ENCODE assay signal across 10 mouse cellular contexts in genomic region chr13:33084975-33085694, GRCm38 (mm10). TPM values are rescaled to one million over a fixed set of nuclear protein-coding genes. Genes with fewer than 3 reads are reported as not detected.
DNase-seq lines count a peak whose midpoint lies in the region; ATAC-seq and TF ChIP-seq lines count a peak whose summit lies in the region.
"Had no signal": no experiment of that assay in that cellular context is flagged by ENCODE, and none has a peak within 500 bp of the region (broad histone marks: within the 10 kb centered on the region; RNA-seq: fewer than 3 reads in every experiment).

No protein-coding gene starts in this region.

- H3K27ac ChIP-seq in lung, embryonic 14.5 days (ENCODE audit: low read depth): peak overlapping the region; percentile 16; the same call in 1 of the 2 replicates
- H3K27ac ChIP-seq in hindbrain, embryonic 16.5 days (ENCODE audit: low read depth, low read length): peak overlapping the region; percentile 69
- peak overlapping the region; percentile 72 for H3K27ac ChIP-seq in neural tube, embryonic 15.5 days (replicated peaks)

- H3K4me1 ChIP-seq in lung, embryonic 14.5 days (ENCODE audit: insufficient read depth): no peaks in the 10 kb centered on the region
- peaks cover 8% of the 10 kb centered on the region for H3K4me1 ChIP-seq in hindbrain, embryonic 16.5 days (ENCODE audit: control insufficient read depth, insufficient read depth, low read depth, low read length)
- H3K4me1 ChIP-seq in neural tube, embryonic 15.5 days: peaks cover 16% of the 10 kb centered on the region

- H3K27me3 ChIP-seq in lung, embryonic 14.5 days (ENCODE audit: insufficient read depth, low read length): no peaks in the 10 kb centered on the region
- no peaks in the 10 kb centered on the region for H3K27me3 ChIP-seq in hindbrain, embryonic 16.5 days (replicated peaks; ENCODE audit: control insufficient read depth, insufficient read depth, low read length)
- H3K27me3 ChIP-seq in neural tube, embryonic 15.5 days (replicated peaks): no peaks in the 10 kb centered on the region

- H3K9ac ChIP-seq in lung, embryonic 14.5 days: no peak overlapping the region
- no peak overlapping the region for H3K9ac ChIP-seq in hindbrain, embryonic 16.5 days (ENCODE audit: low read depth, low read length)
- no peak overlapping the region for H3K9ac ChIP-seq in neural tube, embryonic 15.5 days (replicated peaks)

- 40% methylated on average over 5 of the region's 5 CpGs for WGBS in lung, embryonic 14.5 days
- 41% methylated on average over 5 of the region's 5 CpGs for WGBS in hindbrain, embryonic 16.5 days
- WGBS in neural tube, embryonic 15.5 days: 62% methylated on average over 5 of the region's 5 CpGs

- TF ChIP-seq CTCF in lung, embryonic 14.5 days (IDR thresholded peaks at IDR 0.05; ENCODE audit: low read depth): no peak

- intact Hi-C loops in heart, postnatal 25 days (cut with DNase I): no loop called here

- H3K36me3 ChIP-seq in lung, embryonic 14.5 days (ENCODE audit: insufficient read depth): no peaks in the 10 kb centered on the region
- H3K36me3 ChIP-seq in hindbrain, embryonic 16.5 days (ENCODE audit: control insufficient read depth, insufficient read depth, low read length): no peaks in the 10 kb centered on the region
- H3K36me3 ChIP-seq in neural tube, embryonic 15.5 days: no peaks in the 10 kb centered on the region
- H3K36me3 ChIP-seq: G1E had no signal

- peak; percentile 55; the same call in 1 of the 2 replicates for ATAC-seq in lung, embryonic 14.5 days (ENCODE audit: insufficient read depth)
- peak; percentile 68 for ATAC-seq in hindbrain, embryonic 16.5 days
- ATAC-seq in neural tube, embryonic 15.5 days (ENCODE audit: low FRiP score): peak; percentile 55
- no peak for ATAC-seq in monocyte, adult 5-6 weeks (replicated peaks; ENCODE audit: insufficient number of reproducible peaks, low FRiP score, low TSS enrichment, poor library complexity, severe bottlenecking)

- H3K9me3 ChIP-seq in lung, embryonic 14.5 days (ENCODE audit: low read depth, low read length): no peaks in the 10 kb centered on the region
- H3K9me3 ChIP-seq in hindbrain, embryonic 16.5 days (ENCODE audit: control insufficient read depth, low read length): no peaks in the 10 kb centered on the region
- no peaks in the 10 kb centered on the region for H3K9me3 ChIP-seq in neural tube, embryonic 15.5 days (replicated peaks)

- no peak overlapping the region for H3K4me2 ChIP-seq in lung, embryonic 14.5 days
- peak overlapping the region; percentile 11; the same call in 1 of the 2 replicates for H3K4me2 ChIP-seq in hindbrain, embryonic 16.5 days (ENCODE audit: low read length)
- peak overlapping the region; percentile 9 for H3K4me2 ChIP-seq in neural tube, embryonic 15.5 days

- no peak overlapping the region for H3K4me3 ChIP-seq in lung, embryonic 14.5 days (ENCODE audit: low read depth, low read length)
- no peak overlapping the region for H3K4me3 ChIP-seq in hindbrain, embryonic 16.5 days (ENCODE audit: low read length)
- H3K4me3 ChIP-seq in neural tube, embryonic 15.5 days (replicated peaks): no peak overlapping the region

- peak; percentile 30 for DNase-seq in lung, embryonic 14.5 days
- no peak for DNase-seq in lung, postnatal 10 days
- peak; percentile 62 for DNase-seq in cerebellum, adult 9-11 months
- no peak for DNase-seq in heart, postnatal 25 days (ENCODE audit: low spot score)
- no peak for DNase-seq in urinary bladder, postnatal 14 days (ENCODE audit: low spot score)

RNA-seq across cellular contexts. Expression of gene Serpinb1b, which starts 6.8 kb away (rescaled TPM):
- polyA plus RNA-seq in lung, embryonic 14.5 days (2014; fragmentation: Nextera tagmentation; extraction: Ambion mirVana): 0.18 and 0.37 TPM in 2 replicates
- polyA plus RNA-seq in hindbrain, embryonic 16.5 days (2015; fragmentation: Nextera tagmentation; extraction: Ambion mirVana): 26.4 and 34.9 TPM in 2 replicates
- polyA plus RNA-seq in neural tube, embryonic 15.5 days (2015; fragmentation: Nextera tagmentation; extraction: Ambion mirVana): 37.2 and 42.1 TPM in 2 replicates
- total RNA-seq in monocyte, adult 5-6 weeks (2017): 0.19 to 2.9 TPM in 2 of 3 replicates, not detected in the other
- total RNA-seq in heart, postnatal 25 days (2021): not detected
- total RNA-seq: G1E had no signal
- polyA plus RNA-seq: G1E had no signal

RNA-seq across cellular contexts. Expression of gene Serpinb9b, which starts 57.9 kb away (rescaled TPM):
- polyA plus RNA-seq in lung, embryonic 14.5 days (2014; fragmentation: Nextera tagmentation; extraction: Ambion mirVana): 0.27 and 0.36 TPM in 2 replicates
- polyA plus RNA-seq in hindbrain, embryonic 16.5 days (2015; fragmentation: Nextera tagmentation; extraction: Ambion mirVana): 0.14 and 0.17 TPM in 2 replicates
- 0.32 and 0.50 TPM in 2 replicates for polyA plus RNA-seq in neural tube, embryonic 15.5 days (2015; fragmentation: Nextera tagmentation; extraction: Ambion mirVana)
- total RNA-seq in monocyte, adult 5-6 weeks (2017): 34.6 to 61.0 TPM (median 35.2 TPM) in 3 replicates
- total RNA-seq in heart, postnatal 25 days (2021): under 1 TPM in 1 of 2 experiments, not detected in 1; 0.20 TPM
- total RNA-seq: left cerebral cortex, adult 8-10 months had no signal
- polyA plus RNA-seq: G1E had no signal

Comparison
In these comparisons a context has a peak if more than half of its experiments do, and no peak if none do; other contexts are left out.
1. DNase-seq: peak in lung, embryonic 14.5 days (single experiment) and cerebellum, adult 9-11 months (single experiment); none in lung, postnatal 10 days (single experiment), heart, postnatal 25 days (single experiment) and urinary bladder, postnatal 14 days (single experiment).
2. H3K27ac ChIP-seq: peak in every context shown above with its lines; median percentile 72 in neural tube, embryonic 15.5 days; 69 in hindbrain, embryonic 16.5 days; 16 in lung, embryonic 14.5 days.
3. RNA of gene Serpinb1b, which starts 6.8 kb away (polyA plus RNA-seq): 37.2 to 42.1 TPM in neural tube, embryonic 15.5 days and 26.4 to 34.9 TPM in hindbrain, embryonic 16.5 days; 0.18 to 0.37 TPM in lung, embryonic 14.5 days; every median in the first group is over 10 times any median in the second.